Mouse (Mus musculus) cerebellum, postnatal 4 days (tissue): ENCODE data around the gene Qprt.
"Not testable (repeated sequence)": the region's sequence is repeated elsewhere in the genome, so short reads cannot be mapped to it uniquely, and the experiment has no call there.

Experiments used
- DNase-seq, 2 experiments: peaks; one replicate each; pipeline ENCODE4 v3.0.0; 2022; ENCODE audit warnings: low spot score in 2 of 2, mixed read lengths in 1 of 2

Gene Qprt

GRCm38 (mm10) chr7:127098521-127098920 is 23.5 kb downstream of the Qprt start:
- DNase-seq, result no peak

GRCm38 (mm10) chr7:127096456-127096855 is 25.6 kb downstream of the Qprt start:
- no peak for DNase-seq

DNA sequence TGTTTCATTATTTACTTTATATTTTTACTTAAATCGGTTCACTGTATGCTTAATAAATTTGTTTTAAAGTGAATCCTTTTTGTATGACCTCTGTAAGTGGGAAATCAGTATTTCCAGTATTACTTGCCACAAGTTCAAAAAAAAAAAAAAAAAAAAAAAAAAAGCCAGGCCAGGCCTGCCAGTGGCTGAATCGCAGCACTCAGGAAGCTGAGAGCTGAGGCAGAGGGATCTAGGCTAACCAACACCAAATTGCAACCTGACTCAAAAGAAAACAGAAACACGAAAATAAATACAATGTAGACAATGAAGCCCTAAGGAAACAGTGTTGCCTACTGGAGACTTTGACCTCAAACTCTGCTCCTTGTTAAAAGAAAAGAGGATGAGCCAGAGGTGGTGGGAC is 28.1 kb downstream of the Qprt start:
- DNase-seq, result no peak

GRCm38 (mm10) chr7:127091114-127091896 is 30.7 kb downstream of the Qprt start, which contains the start of gene AI467606:
TSS of gene AI467606 (plus strand) at chr7:127091359.
- no peak for DNase-seq

- DNase-seq, result no peak
Measured at GRCm38 (mm10) chr7:127090154-127091113, 31.6 kb downstream of the Qprt start.

- DNase-seq, result no peak
Measured at GRCm38 (mm10) chr7:127088901-127089845, 32.9 kb downstream of the Qprt start.

- DNase-seq, result no peak
Measured at GRCm38 (mm10) chr7:127088083-127088482, 33.9 kb downstream of the Qprt start.

GRCm38 (mm10) chr7:127087278-127088010 is 34.6 kb downstream of the Qprt start, which contains the start of gene Zg16:
TSS of gene Zg16 (minus strand) at chr7:127087328.
- not testable (repeated sequence) for DNase-seq

DNA sequence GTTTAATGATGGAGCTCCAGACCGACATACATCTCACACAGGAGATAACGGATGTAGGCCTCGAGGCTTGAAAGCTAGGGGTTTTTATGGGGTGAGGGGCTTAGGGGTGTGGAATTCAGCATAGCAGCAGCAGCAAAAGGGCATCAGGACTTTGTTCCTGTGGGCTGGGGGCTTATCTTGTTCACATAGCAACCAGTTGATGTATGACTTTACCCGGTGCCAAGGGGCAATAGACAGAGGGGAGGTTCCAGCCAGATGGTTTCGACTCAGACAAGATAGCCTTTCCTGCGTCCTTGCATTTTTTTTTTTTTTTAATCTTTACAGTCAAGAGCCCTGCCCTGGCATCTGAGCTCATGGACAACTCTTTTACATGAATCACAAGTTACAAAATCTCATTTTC is 36.3 kb downstream of the Qprt start:
- DNase-seq, result not testable (repeated sequence)

- DNase-seq, result no peak
Measured at GRCm38 (mm10) chr7:127084794-127085193, 37.2 kb downstream of the Qprt start.

- no peak for DNase-seq
Measured at GRCm38 (mm10) chr7:127083689-127084088, 38.3 kb downstream of the Qprt start.

- DNase-seq, result no peak
Measured at GRCm38 (mm10) chr7:127082995-127083394, 39.0 kb downstream of the Qprt start.

GRCm38 (mm10) chr7:127082271-127082670 is 39.8 kb downstream of the Qprt start:
- DNase-seq, result no peak

GRCm38 (mm10) chr7:127080045-127080444 is 42.0 kb downstream of the Qprt start:
- no peak for DNase-seq

- no peak for DNase-seq
Measured at GRCm38 (mm10) chr7:127077692-127078091, 44.3 kb downstream of the Qprt start.

DNA sequence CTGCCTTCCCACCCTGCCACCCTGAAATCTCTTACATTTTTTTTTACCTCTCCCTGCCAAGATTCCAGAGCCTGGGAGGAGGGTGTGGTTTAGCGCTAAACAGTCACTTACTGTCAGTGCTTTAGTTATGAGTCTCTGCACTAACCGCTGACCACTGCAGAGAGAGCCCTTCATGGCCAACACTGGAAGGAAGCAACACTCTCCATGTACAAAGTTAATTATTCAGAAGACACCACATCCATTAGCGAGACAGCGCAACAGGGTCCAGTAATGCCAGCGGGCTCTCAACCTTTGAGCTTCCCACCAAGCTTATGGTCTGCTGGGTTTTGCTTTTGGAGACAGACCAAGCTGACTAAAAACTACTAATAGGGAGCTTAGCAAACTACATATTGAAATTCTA is 45.8 kb downstream of the Qprt start:
- DNase-seq, result no peak

- DNase-seq, result no peak
Measured at GRCm38 (mm10) chr7:127073221-127073620, 48.8 kb downstream of the Qprt start.

DNA sequence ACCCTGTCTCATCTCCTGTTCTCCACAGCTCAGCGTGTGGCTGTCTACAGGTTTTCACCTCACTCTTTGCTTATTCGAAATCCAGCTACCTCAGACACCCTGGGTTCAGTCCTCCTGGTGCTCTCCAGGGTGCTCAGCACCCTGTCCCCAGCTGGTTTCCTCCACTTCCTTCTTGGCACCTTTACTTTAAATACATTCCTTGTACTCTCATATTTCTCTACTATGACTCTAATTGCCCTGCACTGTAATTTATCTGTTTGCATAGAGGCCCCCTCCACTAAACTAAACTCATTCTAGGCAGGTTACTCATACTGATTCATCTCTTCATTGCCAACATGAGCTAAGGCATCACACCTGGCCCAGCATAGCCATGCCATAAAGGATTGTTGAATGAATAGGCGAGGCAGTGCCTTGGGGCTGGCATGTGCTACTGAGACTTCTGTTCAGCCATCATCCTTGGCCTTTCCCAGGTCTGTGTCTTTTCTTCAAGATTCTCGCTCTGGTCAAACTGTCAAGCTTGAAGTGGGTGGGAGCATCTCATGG is 51.1 kb downstream of the Qprt start:
- DNase-seq, result no peak

- no peak for DNase-seq
Measured at GRCm38 (mm10) chr7:127066317-127066716, 55.7 kb downstream of the Qprt start.

- DNase-seq, result no peak
Measured at GRCm38 (mm10) chr7:127065538-127065937, 56.5 kb downstream of the Qprt start.
